Mouse (Mus musculus) lung, adult 2 months (tissue): ENCODE data around the gene Oog3. TPM values are rescaled to one million over a fixed set of nuclear protein-coding genes. Genes with fewer than 3 reads are reported as not detected.

Experiments
- DNase-seq: peaks from one replicate; pipeline ENCODE4 v3.0.0; 2022
- H3K4me1 ChIP-seq: fragments of 200-500 bp; 2 replicates; pipeline ENCODE4 v1.6.1; 2011; ENCODE audit warnings: low read length; ENCODE audit not compliant: control insufficient read depth, insufficient read depth
- H3K4me3 ChIP-seq: fragments of 200-500 bp; replicated peaks from 2 replicates; pipeline ENCODE3; 2011; ENCODE audit warnings: low read depth, mild to moderate bottlenecking, control low read depth, low read length; ENCODE audit errors: extremely low read depth
- CTCF ChIP-seq: fragments of 200-500 bp; IDR thresholded peaks from 2 replicates; pipeline ENCODE4 v1.5.1; 2011; ENCODE audit warnings: mild to moderate bottlenecking, low read length, control low read depth; ENCODE audit not compliant: insufficient read depth
- POLR2A ChIP-seq: fragments of 200-500 bp; IDR thresholded peaks from 2 replicates; pipeline ENCODE4 v1.6.1; 2011; ENCODE audit warnings: low read depth, mild to moderate bottlenecking, control low read depth, low read length, borderline replicate concordance; ENCODE audit errors: extremely low read depth
- WGBS: fragments of 180-500 bp; shearing (Covaris S2); methylation state at CpG from one replicate; pipeline ENCODE4 v1.1.7; 2018; 5-methylcytosine and 5-hydroxymethylcytosine counted together
- polyA plus RNA-seq: library from polyadenylated mRNA; depleted of rRNA; stranded (reverse); fragments of >200 nt; gene quantifications from 2 replicates; pipeline ENCODE4 v1.2.3, GENCODE M21; 2012; rRNA removed

Oog3 gene
- not detected in 2 replicates for polyA plus RNA-seq

- WGBS: no CpG with 5 or more reads among the region's 1 CpGs
- Histone ChIP-seq H3K4me1 (no peaks in the 10 kb centered on the region), H3K4me3 (no peak within 1 kb of the TSS)
- TF ChIP-seq POLR2A (no peak), CTCF (no peak)
- DNase-seq: no peak
Measured at GRCm38 (mm10) chr4:144162563-144162962, at the start of gene Oog3. Gene Oog3, minus strand, starts transcription at chr4:144162663.

GRCm38 (mm10) chr4:144190419-144190818 is 28.0 kb upstream of the Oog3 start, which contains the start of gene Oog2:
Gene Oog2, plus strand, starts transcription at chr4:144190719.
- H3K4me3 ChIP-seq: no peak within 1 kb of the TSS
- 21% methylated on average over 1 of the region's 1 CpGs for WGBS
- no peak for DNase-seq
- TF ChIP-seq POLR2A: no peak
- no peak for TF ChIP-seq CTCF
- H3K4me1 ChIP-seq: no peaks in the 10 kb centered on the region

Other genes starting within 250 kb of the Oog3 start
- gene Pramef25, start 211.6 kb downstream of the Oog3 start, polyA plus RNA-seq: not detected in 2 replicates
- not detected in 2 replicates for gene Gm13101, start 195.7 kb downstream of the Oog3 start, polyA plus RNA-seq
- not detected in 2 replicates for gene Pramef17, start 168.3 kb downstream of the Oog3 start, polyA plus RNA-seq
- not detected in 2 replicates for gene Pramel4, start 103.5 kb downstream of the Oog3 start, polyA plus RNA-seq
- gene Gm13102, start 56.2 kb downstream of the Oog3 start, polyA plus RNA-seq: not detected in 2 replicates
- not detected in 2 replicates for gene Oog2, start 28.1 kb upstream of the Oog3 start, polyA plus RNA-seq
- gene C87977, start 50.7 kb upstream of the Oog3 start, polyA plus RNA-seq: not detected in 2 replicates
- gene Pramel5, start 117.8 kb upstream of the Oog3 start, polyA plus RNA-seq: not detected in 2 replicates
- gene Gm13128, start 167.6 kb upstream of the Oog3 start, polyA plus RNA-seq: not detected in 2 replicates
- gene Gm13119, start 195.3 kb upstream of the Oog3 start, polyA plus RNA-seq: not detected in 2 replicates
- not detected in 2 replicates for gene Pramef20, start 215.3 kb upstream of the Oog3 start, polyA plus RNA-seq
- gene Pramef12, start 245.8 kb upstream of the Oog3 start, polyA plus RNA-seq: 0.50 and 0.75 TPM in 2 replicates